Mouse (Mus musculus) left cerebral cortex, postnatal 4 days (tissue): ENCODE results near the gene Myct1. TPM values are rescaled to one million over a fixed set of nuclear protein-coding genes. Genes with fewer than 3 reads are reported as not detected.
A peak's percentile ranks its signal among the peaks of the same experiment; 100 is the strongest.

Source experiments
- DNase-seq: peaks from one replicate; pipeline ENCODE4 v3.0.0-alpha.2; 2022
- intact Hi-C: fragments of 180-260 bp; cut with DNase I; formaldehyde crosslinking; loops from one replicate; pipeline ENCODE4 v1.15.1; 2025
- total RNA-seq, 2 experiments: library from RNA; stranded (reverse); gene quantifications; 2 replicates each; pipeline ENCODE4 v1.2.3; 2021

Myct1 gene
- 1 to 10 TPM in 1 of 2 experiments, under 1 TPM in 1; 0.82 to 1.1 TPM for total RNA-seq

DNA sequence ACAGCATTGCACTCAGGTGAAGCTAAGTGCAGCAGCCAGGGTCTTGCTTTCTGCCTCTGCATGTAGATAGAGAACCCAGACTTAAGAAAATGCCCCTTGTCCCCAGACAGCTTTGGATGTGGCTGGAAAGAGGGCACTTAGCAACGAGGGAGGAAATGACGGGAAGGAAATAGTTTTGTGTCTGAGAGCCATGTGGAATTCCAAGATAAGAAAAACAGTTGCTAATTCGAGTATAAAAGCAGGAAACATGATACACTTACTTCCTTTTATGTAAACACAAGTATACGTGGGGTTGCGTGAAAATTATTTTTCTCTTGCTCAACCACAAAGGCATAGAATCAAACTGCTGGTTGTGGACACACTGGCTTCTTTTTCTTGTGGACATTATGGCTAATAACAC, at the start of gene Myct1:
Gene Myct1, plus strand, starts transcription at position 312 of the 400 bp plus-strand sequence.
- DNase-seq = no peak
- intact Hi-C loops = no loop called here

- intact Hi-C loops = no loop called here
- no peak for DNase-seq
Measured at GRCm38 (mm10) chr10:5546428-5546827, 47.1 kb upstream of the Myct1 start.

GRCm38 (mm10) chr10:5547769-5548168, 45.8 kb upstream of the Myct1 start:
- intact Hi-C loops = no loop called here

DNA sequence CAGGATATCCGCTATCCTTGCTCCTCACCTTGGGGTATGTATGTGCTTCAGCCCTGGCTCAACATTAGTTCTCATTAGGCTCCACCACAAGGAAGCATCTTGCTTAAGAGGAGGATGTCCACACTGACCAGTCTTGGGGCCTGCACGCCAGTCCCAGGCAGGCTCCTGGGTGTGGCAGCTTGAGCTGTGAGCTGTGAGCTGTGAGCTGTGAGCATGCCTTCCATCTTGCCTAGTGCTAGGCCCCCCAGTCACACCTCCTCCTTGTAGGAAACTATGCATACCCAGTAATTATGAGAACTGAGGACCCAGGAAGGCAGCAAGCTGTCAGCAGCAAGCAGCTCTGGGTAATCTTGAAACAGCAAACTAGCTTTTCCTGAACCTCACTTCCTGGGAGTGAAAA, 44.9 kb upstream of the Myct1 start:
- DNase-seq = no peak
- intact Hi-C loops = no loop called here

More at GRCm38 (mm10) chr10:5547769-5548168, 45.8 kb upstream of the Myct1 start:
- no peak for DNase-seq

DNA sequence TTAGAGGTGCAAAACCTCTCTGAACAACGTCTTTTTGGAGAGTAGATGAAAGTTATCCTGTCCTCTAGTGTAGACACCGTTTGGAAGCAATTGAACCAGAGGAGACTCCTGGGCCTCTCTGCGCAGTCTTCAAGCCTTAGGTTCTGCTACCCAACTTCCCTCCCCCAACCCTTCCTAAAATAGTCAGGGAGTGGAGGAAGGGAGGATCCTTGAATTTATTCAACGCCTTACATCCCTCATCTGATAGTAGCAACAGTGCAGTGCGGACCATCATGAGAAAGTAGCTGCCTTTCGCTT, 43.8 kb upstream of the Myct1 start:
- no peak for DNase-seq
- intact Hi-C loops = no loop called here

DNA sequence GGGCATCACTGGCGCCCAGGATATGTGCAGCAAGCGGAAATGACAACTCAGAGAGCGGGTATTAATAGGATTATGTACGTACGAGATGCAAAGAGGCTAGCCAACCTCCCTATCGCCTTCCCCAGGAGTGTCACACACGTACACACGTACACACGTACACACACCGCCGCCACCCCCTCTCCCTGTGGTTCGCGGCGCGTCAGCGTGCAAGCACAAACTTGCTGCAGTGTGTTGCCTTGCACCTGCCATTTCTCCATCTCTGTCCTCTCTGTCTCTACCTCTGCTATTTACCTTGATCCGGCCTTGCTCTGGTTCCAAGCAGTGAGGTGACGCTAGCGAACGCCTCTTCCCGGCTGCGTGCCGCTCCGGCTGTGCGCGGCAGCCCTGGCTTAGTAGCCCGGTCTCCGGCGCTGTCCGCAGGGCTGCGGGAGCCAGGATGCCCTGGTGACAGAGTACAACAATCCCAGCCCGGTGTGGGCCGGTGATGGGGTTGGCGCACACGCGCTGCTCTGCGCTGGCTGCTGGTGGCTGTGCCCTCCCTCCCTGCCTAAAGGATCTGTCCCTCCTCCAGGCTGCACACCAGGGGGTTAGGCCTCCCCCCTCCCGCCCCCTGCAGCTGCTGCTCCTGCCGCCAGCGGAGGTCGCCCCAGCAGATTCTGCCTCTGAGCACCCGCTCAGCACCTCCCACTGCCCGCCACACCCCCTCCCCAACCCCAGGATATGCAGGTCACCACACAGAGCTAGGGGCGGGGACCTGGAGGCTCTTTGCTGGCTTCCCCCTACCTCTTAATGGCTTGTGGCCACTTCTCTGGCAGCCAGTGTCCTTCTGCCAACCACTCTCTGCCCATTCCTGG, 43.2 kb upstream of the Myct1 start:
- intact Hi-C loops = no loop called here
- DNase-seq = peak; percentile 75

- intact Hi-C loops = no loop called here
- no peak for DNase-seq
Measured at GRCm38 (mm10) chr10:5551382-5551781, 42.2 kb upstream of the Myct1 start, which contains the start of gene Syne1. Syne1 (minus strand) TSS chr10:5551482.

GRCm38 (mm10) chr10:5554941-5555340, 38.6 kb upstream of the Myct1 start:
- intact Hi-C loops = no loop called here
- peak; percentile 44 for DNase-seq

DNA sequence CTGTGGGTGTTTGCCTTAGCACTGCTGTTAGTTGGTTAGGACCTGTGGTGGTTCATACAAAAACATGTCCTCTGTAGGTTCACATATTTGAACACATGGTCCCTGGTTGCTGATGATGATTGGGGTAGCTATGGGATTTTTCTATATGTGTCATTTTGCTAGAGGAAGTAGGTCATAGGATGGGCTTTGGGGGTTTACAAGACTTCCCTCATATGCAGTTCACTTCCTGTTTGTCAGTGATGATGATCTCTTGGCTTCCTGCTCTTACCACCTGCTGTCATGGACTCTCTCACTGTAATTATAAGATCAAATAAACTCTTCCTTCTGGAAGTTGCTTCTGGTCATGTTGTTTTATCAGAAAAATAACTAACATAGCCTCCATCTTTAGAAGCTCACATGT, 34.8 kb upstream of the Myct1 start:
- no peak for DNase-seq
- intact Hi-C loops = no loop called here

- DNase-seq = no peak
- intact Hi-C loops = no loop called here
Measured at GRCm38 (mm10) chr10:5560526-5560925, 33.0 kb upstream of the Myct1 start.

DNA sequence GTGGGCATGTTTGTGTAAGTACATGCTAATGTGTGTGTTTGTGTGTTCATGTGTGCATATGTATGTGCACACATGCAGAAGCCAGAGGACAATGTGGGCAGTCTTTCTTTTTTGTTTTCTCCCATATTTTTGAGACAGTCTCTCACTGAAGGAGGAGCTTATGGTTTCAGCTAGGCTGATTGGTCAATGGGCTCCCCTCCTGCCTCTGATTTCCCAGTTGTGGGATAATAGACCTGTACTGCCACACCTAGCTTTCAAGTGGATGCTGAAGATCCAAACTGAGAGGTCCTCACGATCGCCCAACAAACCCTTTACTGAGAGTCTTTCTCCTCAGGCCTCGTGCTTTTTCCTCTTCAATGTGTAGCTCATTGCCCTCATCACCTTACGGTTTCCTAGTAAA, 31.9 kb upstream of the Myct1 start:
- no peak for DNase-seq
- intact Hi-C loops = no loop called here

- intact Hi-C loops = no loop called here
- DNase-seq = no peak
Measured at GRCm38 (mm10) chr10:5568991-5569390, 24.6 kb upstream of the Myct1 start.

DNA sequence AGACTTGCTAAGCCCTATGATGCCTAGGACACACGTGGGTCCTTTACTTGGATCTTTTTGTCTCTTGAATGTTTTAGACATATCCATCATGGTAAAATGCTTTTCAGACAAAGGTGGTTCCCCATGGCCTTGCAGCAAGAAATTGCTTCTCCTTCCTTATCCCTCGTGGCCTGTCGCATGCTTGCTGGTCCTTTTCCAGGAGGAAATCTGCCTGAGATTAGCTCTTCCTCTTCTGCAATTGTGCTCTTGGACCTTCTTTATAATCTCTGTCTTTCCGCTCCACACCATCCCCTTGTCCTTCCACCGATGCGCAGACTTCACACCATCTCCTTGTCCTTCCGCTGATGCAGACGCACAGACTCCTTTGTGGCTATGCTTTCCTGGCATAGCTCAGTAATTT, 23.5 kb upstream of the Myct1 start:
- no peak for DNase-seq
- intact Hi-C loops = no loop called here

- DNase-seq = no peak
- intact Hi-C loops = no loop called here
Measured at GRCm38 (mm10) chr10:5571332-5571731, 22.2 kb upstream of the Myct1 start.

DNA sequence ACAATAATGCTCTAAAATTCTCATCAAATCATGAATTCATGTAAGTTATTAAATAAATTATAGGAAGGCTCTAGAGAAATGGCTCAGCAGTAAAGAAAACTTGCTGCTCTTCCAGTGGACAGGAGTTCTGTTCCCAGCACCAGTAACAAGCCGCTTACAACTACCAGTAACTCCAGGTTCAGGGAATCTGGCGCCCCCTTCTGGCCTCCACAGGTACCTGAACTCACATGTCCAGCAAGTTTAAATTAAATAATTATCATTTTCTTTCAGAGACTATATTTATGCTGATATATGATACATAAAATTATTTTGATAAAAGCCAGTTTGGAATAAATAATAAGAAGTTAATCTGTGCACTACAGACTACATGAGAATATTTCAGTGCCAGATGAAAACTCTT, 20.2 kb upstream of the Myct1 start:
- intact Hi-C loops = no loop called here

GRCm38 (mm10) chr10:5591061-5591460, 2.5 kb upstream of the Myct1 start:
- DNase-seq = no peak
- intact Hi-C loops = no loop called here

More for the DNA sequence above, 20.2 kb upstream of the Myct1 start:
- DNase-seq = no peak

- intact Hi-C loops = no loop called here
- no peak for DNase-seq
Measured at GRCm38 (mm10) chr10:5591996-5592395, 1.6 kb upstream of the Myct1 start.

DNA sequence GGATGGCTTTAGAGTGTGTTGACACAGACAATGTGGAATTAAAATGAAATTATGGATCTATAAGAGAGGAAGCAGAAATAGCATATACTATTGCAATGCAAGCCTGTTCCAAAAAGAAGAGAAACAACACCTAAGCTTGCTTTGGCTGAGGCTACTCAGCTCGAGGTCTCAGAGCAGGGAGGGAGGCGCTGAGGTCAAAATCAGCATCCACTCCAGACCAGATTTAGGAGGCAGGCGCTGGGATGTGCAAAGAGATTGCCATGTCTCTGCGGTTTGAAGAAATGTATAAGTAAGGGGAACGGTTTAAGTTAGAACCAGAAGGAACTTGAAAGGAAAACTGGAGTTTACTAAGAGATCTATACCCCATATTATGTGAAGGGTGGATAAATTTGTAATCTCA, 882 bp downstream of the Myct1 start:
- intact Hi-C loops = no loop called here
- no peak for DNase-seq

DNA sequence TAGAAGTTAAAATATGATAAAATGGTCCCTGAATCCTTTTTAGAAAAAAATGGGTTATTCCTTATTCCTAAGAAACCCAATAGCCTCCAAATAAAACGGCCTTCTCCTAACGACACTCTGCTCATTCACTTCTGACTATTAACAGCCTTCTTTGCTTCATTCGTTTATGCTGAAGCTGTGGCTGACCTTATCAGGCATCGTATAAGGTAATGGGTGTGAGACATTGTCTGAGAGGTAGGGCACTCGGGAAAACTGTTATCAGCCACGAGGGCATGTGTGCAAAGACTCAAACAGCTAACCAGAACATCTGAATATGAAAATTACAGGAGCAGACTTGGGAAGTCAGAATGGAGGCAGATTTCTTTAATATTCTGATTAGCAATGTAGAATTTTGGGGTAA, 3.0 kb downstream of the Myct1 start:
- intact Hi-C loops = loop anchor here (5.0 kb wide), 1 partner anchor 191 kb away; no protein-coding TSS in a partner anchor
- no peak for DNase-seq

- intact Hi-C loops = no loop called here
- DNase-seq = peak; percentile 53
Measured at GRCm38 (mm10) chr10:5600123-5600522, 6.5 kb downstream of the Myct1 start.

DNA sequence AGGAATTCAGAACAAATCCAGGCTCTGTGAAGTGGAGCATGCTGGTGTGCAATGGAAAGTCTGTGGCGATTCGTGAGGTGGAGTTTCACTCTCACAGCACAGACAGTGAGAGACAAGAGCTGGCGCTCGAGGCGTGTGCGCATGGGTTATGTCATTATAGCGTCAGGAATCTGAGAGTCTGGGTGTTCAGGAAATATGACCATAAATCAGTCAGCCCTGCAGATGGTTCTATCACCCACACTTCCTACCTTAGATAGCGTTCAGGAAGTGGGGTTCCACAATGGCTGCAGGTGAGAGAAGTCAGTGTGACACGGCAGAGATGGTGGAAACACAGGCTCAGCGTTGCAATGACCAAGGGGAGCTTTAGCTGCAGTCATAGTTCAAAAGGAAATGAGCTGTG, 9.9 kb downstream of the Myct1 start:
- no peak for DNase-seq
- intact Hi-C loops = no loop called here

GRCm38 (mm10) chr10:5604371-5604770, 10.8 kb downstream of the Myct1 start:
- DNase-seq = no peak
- intact Hi-C loops = no loop called here

- DNase-seq = no peak
- intact Hi-C loops = no loop called here
Measured at GRCm38 (mm10) chr10:5608874-5609273, 15.3 kb downstream of the Myct1 start.
